Mouse (Mus musculus) CH12.LX (cell line): ENCODE data around the gene Trmt10c. TPM values are rescaled to one million over a fixed set of nuclear protein-coding genes. Genes with fewer than 3 reads are reported as not detected.
"Not testable (repeated sequence)": the region's sequence is repeated elsewhere in the genome, so short reads cannot be mapped to it uniquely, and the experiment has no call there.

Source experiments
- DNase-seq: peaks from one replicate; pipeline ENCODE4 v3.0.0-alpha.2; 2013; ENCODE audit errors: extremely low read depth
- H3K27ac ChIP-seq: 2 replicates; pipeline ENCODE4 v1.5.1; 2012; ENCODE audit warnings: low read depth, mild to moderate bottlenecking, control low read depth, moderate library complexity; ENCODE audit not compliant: insufficient read depth
- H3K27me3 ChIP-seq: replicated peaks from 2 replicates; pipeline ENCODE3; 2012; ENCODE audit warnings: inconsistent platforms
- H3K36me3 ChIP-seq, 2 experiments: replicated peaks in 1 of 2; 2 replicates each; pipeline versions ENCODE3 to v1.6.1; 2012; ENCODE audit warnings: inconsistent platforms in 1 of 2, low read length in 1 of 2, mild to moderate bottlenecking in 1 of 2, mixed read lengths in 1 of 2, moderate library complexity in 1 of 2; ENCODE audit not compliant: control insufficient read depth in 1 of 2, insufficient read depth in 1 of 2
- H3K4me1 ChIP-seq, 2 experiments: 2 replicates each; pipeline ENCODE4 v1.6.1; 2012; ENCODE audit warnings: inconsistent platforms in 1 of 2, moderate library complexity in 1 of 2; ENCODE audit not compliant: insufficient read depth in 2 of 2, control insufficient read depth in 1 of 2
- H3K4me2 ChIP-seq: 2 replicates; pipeline ENCODE4 v1.6.1; 2012; ENCODE audit warnings: low read depth, mild to moderate bottlenecking, control low read depth; ENCODE audit not compliant: poor library complexity, insufficient read depth, severe bottlenecking
- H3K4me3 ChIP-seq, 3 experiments: fragments of 150-350 bp in 1 of 3; sonication (generic) in 1 of 3; replicated peaks in 1 of 3; 2 replicates each; pipeline versions ENCODE3 to v1.5.1; 2011 to 2012; ENCODE audit warnings: low read depth in 2 of 3, low read length in 2 of 3, mild to moderate bottlenecking in 2 of 3, moderate library complexity in 2 of 3, control low read depth in 1 of 3, improper control_type of control experiment in 1 of 3, inconsistent platforms in 1 of 3, mixed read lengths in 1 of 3; ENCODE audit not compliant: poor library complexity in 1 of 3
- H3K79me2 ChIP-seq: replicated peaks from 2 replicates; pipeline ENCODE4 v1.6.1; 2012; ENCODE audit warnings: mild to moderate bottlenecking, moderate library complexity; ENCODE audit not compliant: control insufficient read depth, poor library complexity, insufficient read depth, severe bottlenecking; ENCODE audit errors: extremely low read depth
- H3K9ac ChIP-seq: 2 replicates; pipeline ENCODE4 v1.6.1; 2012; ENCODE audit warnings: low read depth, mild to moderate bottlenecking, control low read depth, moderate library complexity; ENCODE audit not compliant: insufficient read depth
- H3K9me3 ChIP-seq: replicated peaks from 2 replicates; pipeline ENCODE3; 2012; ENCODE audit warnings: low read length, inconsistent platforms, mixed read lengths
- BHLHE40 ChIP-seq: IDR thresholded peaks from 2 replicates; pipeline ENCODE4 v1.6.1; 2011; ENCODE audit warnings: mild to moderate bottlenecking, low read depth, low read length, improper control_type of control experiment
- CHD2 ChIP-seq: IDR thresholded peaks from 2 replicates; pipeline ENCODE4 v1.6.1; 2011; ENCODE audit warnings: low read length, improper control_type of control experiment
- ELF1 ChIP-seq: IDR thresholded peaks from 2 replicates; pipeline ENCODE4 v1.6.1; 2014; ENCODE audit warnings: low read depth, mild to moderate bottlenecking, inconsistent platforms, low read length, improper control_type of control experiment
- EP300 ChIP-seq: IDR thresholded peaks from 2 replicates; pipeline ENCODE4 v1.6.1; 2011; ENCODE audit warnings: low read length, improper control_type of control experiment
- MYC ChIP-seq: IDR thresholded peaks from 2 replicates; pipeline ENCODE4 v1.6.1; 2011; ENCODE audit warnings: low read depth, mild to moderate bottlenecking, improper control_type of control experiment, low read length
- PAX5 ChIP-seq: IDR thresholded peaks from 2 replicates; pipeline ENCODE4 v1.6.1; 2012; ENCODE audit warnings: low read length, inconsistent platforms, mixed read lengths
- SMC3 ChIP-seq: IDR thresholded peaks from 2 replicates; pipeline ENCODE4 v1.6.1; 2011; ENCODE audit warnings: low read depth, low read length, improper control_type of control experiment
- UBTF ChIP-seq: IDR thresholded peaks from 2 replicates; pipeline ENCODE4 v1.6.1; 2012; ENCODE audit warnings: low read depth, mild to moderate bottlenecking, inconsistent platforms, low read length, improper control_type of control experiment, moderate library complexity
- USF2 ChIP-seq: conservative IDR thresholded peaks from 2 replicates; pipeline ENCODE4 v1.6.1; 2011; ENCODE audit warnings: low read depth, low read length, improper control_type of control experiment
- ZMIZ1 ChIP-seq: IDR thresholded peaks from 2 replicates; pipeline ENCODE4 v1.6.1; 2012; ENCODE audit warnings: low read depth, mild to moderate bottlenecking, inconsistent platforms, low read length, improper control_type of control experiment
- dilution Hi-C: fragments of 300-500 bp; cut with MboI; formaldehyde crosslinking; loops from 2 replicates; pipeline ENCODE4 v1.14.3; 2020; ENCODE audit warnings: low sequenced_read_pairs; ENCODE audit not compliant: extremely low pct_unique_long_range_greater_than_20kb, extremely low pct_ligation_motif_present
- in situ Hi-C: fragments of 300-500 bp; cut with MboI; formaldehyde crosslinking; loops from 3 replicates; pipeline ENCODE4 v1.14.3; 2019; ENCODE audit warnings: low sequenced_read_pairs, low pct_ligation_motif_present, low pct_unique_long_range_greater_than_20kb, mixed read lengths
- polyA plus RNA-seq: library from polyadenylated mRNA; unstranded; fragments of >175 nt; gene quantifications from 2 replicates; pipeline ENCODE4 v1.2.1, GENCODE M21; 2012; ENCODE audit warnings: low read depth; ENCODE audit not compliant: insufficient read length
- total RNA-seq, 2 experiments: library from RNA; depleted of rRNA; stranded (reverse); fragments of 300-350 nt in 1 of 2; fragments of >200 nt in 1 of 2; gene quantifications; 2 replicates each; pipeline ENCODE4 v1.2.3; 2012 to 2014

Gene Trmt10c
- total and polyA plus RNA-seq, 3 experiments: 23.4 to 63.5 (median 26.6) TPM

DNA sequence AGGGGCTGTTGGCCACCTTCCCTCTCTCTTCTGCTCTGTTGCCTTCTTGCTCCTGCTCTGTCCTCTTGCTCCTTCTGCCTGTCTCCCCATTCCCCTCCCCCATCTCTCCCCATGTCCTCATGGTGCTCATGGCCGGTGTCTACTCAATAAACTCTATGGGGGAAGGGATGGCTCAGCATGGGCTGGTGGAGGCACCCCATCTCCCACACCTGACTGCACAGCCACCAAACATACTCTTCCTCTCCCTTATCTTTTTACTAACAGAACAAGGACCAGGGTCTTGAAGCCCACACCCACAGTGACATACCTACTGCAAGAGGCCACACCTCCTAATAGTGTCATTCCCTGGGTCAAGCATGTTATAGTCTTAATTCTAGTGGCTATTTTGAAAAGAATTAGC lies 36.5 kb upstream of the Trmt10c start:
- Histone ChIP-seq H3K27me3 (no peaks in the 10 kb centered on the region), H3K9ac (no peak overlapping the region), H3K4me1 (peaks cover 3 to 27% of the 10 kb centered on the region in 2 experiments; a peak in 3 of 4 replicates), H3K4me2 (no peak overlapping the region), H3K79me2 (peaks cover 4% of the 10 kb centered on the region), H3K4me3 (no peak overlapping the region), H3K27ac (no peak overlapping the region), H3K36me3 (peaks cover 0 to 9% of the 10 kb centered on the region in 2 experiments), H3K9me3 (no peaks in the 10 kb centered on the region)
- dilution Hi-C loops: no loop called here
- DNase-seq: no peak
- TF ChIP-seq CHD2 (0 out of 2 replicates have a peak, but pooled peaks have one; percentile 23), MYC (no peak)
- in situ Hi-C loops: no loop called here

DNA sequence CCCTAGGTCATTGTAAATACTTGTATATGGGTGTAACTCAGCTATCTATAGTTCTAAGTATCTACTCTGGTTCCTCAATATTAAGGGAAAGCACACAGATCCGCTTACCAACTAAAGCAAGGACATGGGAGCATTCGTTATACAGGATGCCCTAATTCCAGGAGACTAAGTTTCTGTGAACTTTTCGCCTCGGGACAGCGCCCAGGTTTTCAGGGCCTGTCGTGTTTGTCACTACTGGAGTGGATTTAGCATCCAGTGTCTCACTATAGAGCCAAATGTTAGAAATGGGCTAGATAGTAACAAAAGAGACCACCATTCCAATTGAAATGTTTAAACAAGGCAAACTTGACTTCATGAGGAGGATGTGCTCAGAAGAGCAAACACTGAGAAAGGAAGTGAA lies 35.5 kb upstream of the Trmt10c start:
- in situ Hi-C loops, DNase-seq, H3K27ac ChIP-seq, H3K9ac ChIP-seq, dilution Hi-C loops, H3K79me2 ChIP-seq, H3K9me3 ChIP-seq, H3K36me3 ChIP-seq, H3K4me2 ChIP-seq, H3K27me3 ChIP-seq, H3K4me3 ChIP-seq: not testable (repeated sequence)
- H3K4me1 ChIP-seq: peaks cover 5 to 37% of the 10 kb centered on the region in 2 experiments; a peak in 3 of 4 replicates

DNA sequence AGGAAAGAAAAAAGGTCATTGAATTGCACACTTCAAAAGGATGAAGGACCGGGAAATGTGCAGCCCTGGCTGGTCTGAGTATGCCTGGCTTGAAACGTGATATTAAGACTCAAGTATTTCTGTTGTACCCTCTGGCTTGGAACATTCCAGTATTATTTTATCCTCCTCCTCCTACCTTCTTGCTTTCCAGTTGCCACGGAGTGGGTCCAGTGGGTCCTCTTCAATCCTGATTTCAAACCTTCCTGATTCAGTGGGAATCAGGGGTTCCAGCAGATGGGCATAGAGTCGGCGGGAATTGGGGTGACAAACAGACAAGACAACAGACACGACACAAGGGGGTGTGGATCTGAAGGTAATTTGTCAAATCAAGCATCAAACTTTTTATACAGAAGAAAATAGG lies 34.9 kb upstream of the Trmt10c start:
- H3K9me3 ChIP-seq: no peaks in the 10 kb centered on the region
- in situ Hi-C loops (no loop called here), dilution Hi-C loops (no loop called here)
- H3K9ac ChIP-seq: no peak overlapping the region
- H3K4me3 ChIP-seq: no peak overlapping the region
- no peaks in the 10 kb centered on the region for H3K27me3 ChIP-seq
- no peak for DNase-seq
- no peak overlapping the region for H3K4me2 ChIP-seq
- no peaks in the 10 kb centered on the region for H3K36me3 ChIP-seq
- H3K27ac ChIP-seq: no peak overlapping the region
- TF ChIP-seq PAX5 (no peak), ELF1 (no peak), BHLHE40 (no peak), ZMIZ1 (no peak), SMC3 (no peak), EP300 (no peak), UBTF (no peak), USF2 (no peak)
- peaks cover 4% of the 10 kb centered on the region for H3K79me2 ChIP-seq
- H3K4me1 ChIP-seq: peaks cover 7 to 41% of the 10 kb centered on the region in 2 experiments; a peak in 3 of 4 replicates
